Mouse (Mus musculus) MEL (cell line): ENCODE measurements around the gene Sqor. TPM values are rescaled to one million over a fixed set of nuclear protein-coding genes. Genes with fewer than 3 reads are reported as not detected.
A peak's percentile ranks its signal among the peaks of the same experiment; 100 is the strongest.

Experiments
- DNase-seq: peaks from one replicate; pipeline ENCODE4 v3.0.0; 2011; ENCODE audit warnings: low read depth, low spot score
- H3K27ac ChIP-seq: 2 replicates; pipeline ENCODE4 v1.5.1; 2012; ENCODE audit warnings: low read depth, mild to moderate bottlenecking, control low read depth, low read length, moderate library complexity; ENCODE audit not compliant: control insufficient read depth
- H3K27me3 ChIP-seq, 2 experiments: fragments of 150-350 bp in 1 of 2; sonication (generic) in 1 of 2; 2 replicates each; pipeline ENCODE4 v1.6.1; 2012; ENCODE audit warnings: low read length in 2 of 2, mild to moderate bottlenecking in 2 of 2, improper control_type of control experiment in 1 of 2, moderate library complexity in 1 of 2; ENCODE audit not compliant: insufficient read depth in 2 of 2, control insufficient read depth in 1 of 2
- H3K36me3 ChIP-seq, 2 experiments: 2 replicates each; pipeline ENCODE4 v1.6.1; 2012 to 2014; ENCODE audit warnings: low read length in 2 of 2, improper control_type of control experiment in 1 of 2, inconsistent platforms in 1 of 2, mild to moderate bottlenecking in 1 of 2; ENCODE audit not compliant: insufficient read depth in 2 of 2, control insufficient read depth in 1 of 2
- H3K4me1 ChIP-seq, 2 experiments: fragments of 150-350 bp in 1 of 2; sonication (generic) in 1 of 2; 2 replicates each; pipeline ENCODE4 v1.6.1; 2012; ENCODE audit warnings: low read length in 2 of 2, improper control_type of control experiment in 1 of 2, mild to moderate bottlenecking in 1 of 2; ENCODE audit not compliant: insufficient read depth in 2 of 2, control insufficient read depth in 1 of 2
- H3K4me3 ChIP-seq, 2 experiments: fragments of 150-350 bp in 1 of 2; sonication (generic) in 1 of 2; 2 replicates each; pipeline ENCODE4 v1.5.1; 2012; ENCODE audit warnings: low read depth in 2 of 2, low read length in 2 of 2, mild to moderate bottlenecking in 2 of 2, moderate library complexity in 2 of 2, control low read depth in 1 of 2, improper control_type of control experiment in 1 of 2; ENCODE audit not compliant: control insufficient read depth in 1 of 2, insufficient read depth in 1 of 2
- H3K79me2 ChIP-seq: 2 replicates; pipeline ENCODE4 v1.6.1; 2012; ENCODE audit warnings: mild to moderate bottlenecking, low read length, moderate library complexity; ENCODE audit not compliant: control insufficient read depth, poor library complexity, insufficient read depth
- H3K9ac ChIP-seq: 2 replicates; pipeline ENCODE4 v1.6.1; 2012; ENCODE audit warnings: low read depth, mild to moderate bottlenecking, control low read depth, low read length, moderate library complexity; ENCODE audit not compliant: control insufficient read depth, poor library complexity, severe bottlenecking
- H3K9me3 ChIP-seq: fragments of 150-350 bp; sonication (generic); replicated peaks from 2 replicates; pipeline ENCODE4 v1.6.1; 2012; ENCODE audit warnings: mild to moderate bottlenecking, low read length, improper control_type of control experiment, moderate library complexity; ENCODE audit not compliant: insufficient read depth
- BHLHE40 ChIP-seq: IDR thresholded peaks from 2 replicates; pipeline ENCODE4 v1.6.1; 2012; ENCODE audit warnings: low read depth, mild to moderate bottlenecking, inconsistent platforms, low read length, improper control_type of control experiment, borderline replicate concordance
- CTCF ChIP-seq, 3 experiments: IDR thresholded peaks in 2 of 3; conservative IDR thresholded peaks in 1 of 3; 2 replicates each; pipeline ENCODE4 v1.5.1; 2011 to 2012; ENCODE audit warnings: low read length in 3 of 3, low read depth in 2 of 3, mild to moderate bottlenecking in 2 of 3, improper control_type of control experiment in 1 of 3, inconsistent platforms in 1 of 3, mixed read lengths in 1 of 3, moderate library complexity in 1 of 3; ENCODE audit not compliant: control insufficient read depth in 1 of 3, insufficient read depth in 1 of 3, poor library complexity in 1 of 3, severe bottlenecking in 1 of 3
- E2F4 ChIP-seq: IDR thresholded peaks from 2 replicates; pipeline ENCODE4 v1.6.1; 2011; ENCODE audit warnings: low read depth, low read length, improper control_type of control experiment, borderline replicate concordance
- EP300 ChIP-seq, 2 experiments: IDR thresholded peaks; 2 replicates each; pipeline ENCODE4 v1.6.1; 2011; ENCODE audit warnings: improper control_type of control experiment in 2 of 2, low read length in 2 of 2, low read depth in 1 of 2, mild to moderate bottlenecking in 1 of 2
- ETS1 ChIP-seq: IDR thresholded peaks from 2 replicates; pipeline ENCODE4 v1.6.1; 2012; ENCODE audit warnings: low read depth, mild to moderate bottlenecking, inconsistent platforms, low read length, improper control_type of control experiment, moderate library complexity
- GABPA ChIP-seq: IDR thresholded peaks from 2 replicates; pipeline ENCODE4 v1.6.1; 2012; ENCODE audit warnings: low read depth, mild to moderate bottlenecking, inconsistent platforms, low read length, improper control_type of control experiment, moderate library complexity
- JUND ChIP-seq: IDR thresholded peaks from 2 replicates; pipeline ENCODE4 v1.6.1; 2011; ENCODE audit warnings: low read depth, mild to moderate bottlenecking, improper control_type of control experiment, low read length
- MAZ ChIP-seq: IDR thresholded peaks from 2 replicates; pipeline ENCODE4 v1.6.1; 2012; ENCODE audit warnings: low read depth, mild to moderate bottlenecking, inconsistent platforms, low read length, improper control_type of control experiment
- MEF2A ChIP-seq: IDR thresholded peaks from 2 replicates; pipeline ENCODE4 v1.6.1; 2014; ENCODE audit warnings: low read depth, mild to moderate bottlenecking, inconsistent platforms, low read length, improper control_type of control experiment; ENCODE audit not compliant: poor library complexity, insufficient replicate concordance, severe bottlenecking; ENCODE audit errors: extremely low read depth
- MXI1 ChIP-seq: IDR thresholded peaks from 2 replicates; pipeline ENCODE4 v1.6.1; 2011; ENCODE audit warnings: mild to moderate bottlenecking, low read depth, low read length, improper control_type of control experiment
- MYB ChIP-seq: IDR thresholded peaks from 2 replicates; pipeline ENCODE4 v1.6.1; 2011; ENCODE audit warnings: mild to moderate bottlenecking, low read depth, low read length, improper control_type of control experiment
- NELFE ChIP-seq: IDR thresholded peaks from 2 replicates; pipeline ENCODE4 v1.6.1; 2011; ENCODE audit warnings: low read depth, low read length, improper control_type of control experiment
- NRF1 ChIP-seq: IDR thresholded peaks from 2 replicates; pipeline ENCODE4 v1.6.1; 2014; ENCODE audit warnings: low read depth, mild to moderate bottlenecking, inconsistent platforms, low read length, improper control_type of control experiment, moderate library complexity; ENCODE audit not compliant: poor library complexity, insufficient read depth, severe bottlenecking
- POLR2AphosphoS2 ChIP-seq: IDR thresholded peaks from 2 replicates; pipeline ENCODE4 v1.6.1; 2011; ENCODE audit warnings: low read length, improper control_type of control experiment
- RCOR1 ChIP-seq: IDR thresholded peaks from 2 replicates; pipeline ENCODE4 v1.6.1; 2012; ENCODE audit warnings: low read depth, mild to moderate bottlenecking, inconsistent platforms, low read length, improper control_type of control experiment
- SMC3 ChIP-seq: IDR thresholded peaks from 2 replicates; pipeline ENCODE4 v1.6.1; 2011; ENCODE audit warnings: low read depth, low read length, improper control_type of control experiment
- TAL1 ChIP-seq: IDR thresholded peaks from 2 replicates; pipeline ENCODE4 v1.6.1; 2012; ENCODE audit warnings: mild to moderate bottlenecking, inconsistent platforms, low read length, moderate library complexity, mixed read lengths
- TBP ChIP-seq: IDR thresholded peaks from 2 replicates; pipeline ENCODE4 v1.8.0; 2011; ENCODE audit warnings: low read depth, low read length, improper control_type of control experiment
- USF1 ChIP-seq: IDR thresholded peaks from 2 replicates; pipeline ENCODE4 v1.6.1; 2014; ENCODE audit warnings: low read depth, mild to moderate bottlenecking, inconsistent platforms, low read length, improper control_type of control experiment, moderate library complexity
- ZKSCAN1 ChIP-seq: IDR thresholded peaks from 2 replicates; pipeline ENCODE4 v1.6.1; 2012; ENCODE audit warnings: low read depth, mild to moderate bottlenecking, inconsistent platforms, low read length, improper control_type of control experiment, moderate library complexity
- ZMIZ1 ChIP-seq: IDR thresholded peaks from 2 replicates; pipeline ENCODE4 v1.6.1; 2012; ENCODE audit warnings: low read depth, mild to moderate bottlenecking, inconsistent platforms, low read length, improper control_type of control experiment, moderate library complexity
- ZNF384 ChIP-seq: IDR thresholded peaks from 2 replicates; pipeline ENCODE4 v1.6.1; 2012; ENCODE audit warnings: low read depth, mild to moderate bottlenecking, inconsistent platforms, low read length, improper control_type of control experiment
- polyA plus RNA-seq, 2 experiments: library from polyadenylated mRNA; stranded (reverse) in 1 of 2; unstranded in 1 of 2; fragments of >175 nt in 1 of 2; fragments of >200 nt in 1 of 2; gene quantifications; 2 replicates each; pipeline versions ENCODE4 v1.2.1 to v1.2.4; 2012; ENCODE audit warnings: low replicate concordance in 2 of 2, low read depth in 1 of 2; ENCODE audit not compliant: insufficient read length in 2 of 2, insufficient read depth in 1 of 2, missing spikeins in 1 of 2
- total RNA-seq: library from RNA; depleted of rRNA; stranded (reverse); fragments of 300-350 nt; gene quantifications from 2 replicates; pipeline ENCODE4 v1.2.3, GENCODE M21; 2012

Gene Sqor
- total and polyA plus RNA-seq, 3 experiments = 2.2 to 3.3 TPM; not detected in 1

DNA sequence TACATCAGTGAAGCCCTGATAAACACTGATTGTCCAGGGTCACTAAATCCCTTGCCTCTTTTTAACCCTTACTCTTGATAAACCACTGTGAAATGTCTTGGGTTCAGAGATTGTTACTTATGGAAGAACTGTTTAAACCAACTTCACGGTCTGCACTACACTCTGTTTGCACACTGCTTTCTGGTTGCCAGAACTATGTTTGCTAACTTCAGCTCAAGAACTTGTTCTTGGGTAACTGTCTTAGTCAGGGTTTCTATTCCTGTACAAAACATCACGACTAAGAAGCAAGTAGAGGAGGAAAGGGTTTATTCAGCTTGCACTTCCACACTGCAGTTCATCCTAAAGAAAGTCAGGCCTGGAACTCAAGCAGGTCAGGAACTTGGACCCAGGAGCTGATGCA lies 56.2 kb downstream of the Sqor start:
- H3K36me3 ChIP-seq = no peaks in the 10 kb centered on the region
- DNase-seq = no peak
- no peak for TF ChIP-seq MEF2A
- no peak for TF ChIP-seq ZNF384
- TF ChIP-seq BHLHE40 = no peak
- no peak for TF ChIP-seq GABPA
- TF ChIP-seq NRF1 = no peak
- TF ChIP-seq E2F4 = no peak
- TF ChIP-seq, all 39 proteins: peak for 0
- H3K79me2 ChIP-seq = no peaks in the 10 kb centered on the region
- H3K27ac ChIP-seq = no peak overlapping the region
- no peaks in the 10 kb centered on the region for H3K9me3 ChIP-seq
- H3K27me3 ChIP-seq = no peaks in the 10 kb centered on the region
- H3K4me1 ChIP-seq = no peaks in the 10 kb centered on the region
- H3K4me3 ChIP-seq = no peak overlapping the region
- no peak overlapping the region for H3K9ac ChIP-seq

DNA sequence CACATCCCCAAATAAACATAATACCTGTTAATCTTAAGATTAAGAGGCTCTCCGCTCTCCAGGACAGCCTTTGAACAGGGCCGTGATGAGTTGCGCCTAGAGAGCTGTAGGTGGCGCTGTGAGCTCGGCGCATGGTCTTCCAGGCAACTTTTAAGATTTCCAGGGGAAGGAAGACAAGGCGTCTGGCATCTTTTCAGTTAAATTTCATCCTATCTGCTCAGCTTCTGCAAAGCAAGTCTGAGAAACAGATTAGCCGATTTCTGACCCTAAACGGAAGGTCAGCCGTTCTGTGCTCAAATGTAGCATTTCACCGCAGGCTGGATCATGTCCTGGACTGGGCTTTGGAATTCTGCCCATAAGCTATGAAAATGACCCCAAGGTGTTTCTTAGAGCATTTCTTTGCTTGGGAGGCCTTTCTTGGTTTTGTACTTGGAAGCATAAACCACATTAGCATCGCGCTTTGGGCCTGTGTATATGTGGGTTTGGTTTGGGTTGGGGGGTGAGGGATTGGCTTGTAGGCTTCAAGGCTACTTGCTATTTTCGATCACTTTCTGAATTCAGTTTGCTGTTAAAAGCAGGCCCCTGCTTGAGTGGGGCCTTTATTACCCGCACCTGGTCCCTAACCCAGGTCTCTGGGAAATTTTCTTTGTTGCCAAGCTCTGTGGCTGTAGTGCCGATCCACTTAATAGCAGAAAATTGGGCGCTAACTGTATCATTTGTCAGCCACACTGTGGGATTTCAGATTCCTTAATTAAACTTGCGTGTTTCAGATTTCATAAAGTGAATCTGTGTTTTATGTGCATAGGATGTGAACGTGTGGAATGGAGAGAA lies 60.6 kb downstream of the Sqor start:
- Histone ChIP-seq H3K4me3 (no peak overlapping the region), H3K9ac (no peak overlapping the region), H3K79me2 (no peaks in the 10 kb centered on the region), H3K9me3 (no peaks in the 10 kb centered on the region), H3K27ac (no peak overlapping the region), H3K4me1 (no peaks in the 10 kb centered on the region), H3K36me3 (no peaks in the 10 kb centered on the region), H3K27me3 (no peaks in the 10 kb centered on the region)
- TF ChIP-seq CTCF (IDR thresholded peaks at IDR 0.05 in 2 of 3, conservative IDR thresholded peaks at IDR 0.05 in 1 of 3; ENCODE audit: control insufficient read depth in 1 of 3, insufficient read depth in 1 of 3, low read depth in 2 of 3, low read length in 3 of 3, poor library complexity in 1 of 3, severe bottlenecking in 1 of 3) = peak in 2 of 3 experiments; percentile 7 to 42; a peak in 2 of 6 replicates
- no peak for TF ChIP-seq TBP
- TF ChIP-seq EP300 (IDR thresholded peaks at IDR 0.05; ENCODE audit: low read depth in 1 of 2, low read length in 2 of 2) = no peak
- no peak for TF ChIP-seq ETS1
- no peak for DNase-seq

DNA sequence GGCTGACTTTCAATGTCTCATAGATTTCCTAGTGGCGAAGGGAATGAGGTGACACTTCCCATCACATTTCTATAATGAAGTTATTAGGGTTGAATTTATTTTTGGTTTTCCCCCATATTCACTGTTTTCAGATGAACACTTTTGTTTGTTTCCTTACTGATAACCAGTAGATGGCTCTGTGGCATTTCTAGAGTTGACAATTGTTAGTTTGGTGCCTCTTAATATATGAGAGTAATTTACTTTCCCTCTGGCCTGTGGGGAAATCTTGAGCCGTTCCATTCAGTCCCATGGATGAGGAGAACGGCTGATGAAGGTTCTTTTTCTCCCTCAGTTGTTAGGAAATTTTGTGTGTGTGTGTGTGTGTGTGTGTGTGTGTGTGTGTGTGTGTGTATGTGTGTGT lies 61.3 kb downstream of the Sqor start:
- no peaks in the 10 kb centered on the region for H3K27me3 ChIP-seq
- H3K27ac ChIP-seq = no peak overlapping the region
- H3K9me3 ChIP-seq = no peaks in the 10 kb centered on the region
- no peaks in the 10 kb centered on the region for H3K36me3 ChIP-seq
- H3K79me2 ChIP-seq = no peaks in the 10 kb centered on the region
- no peak for DNase-seq
- H3K9ac ChIP-seq = no peak overlapping the region
- no peak overlapping the region for H3K4me3 ChIP-seq
- no peaks in the 10 kb centered on the region for H3K4me1 ChIP-seq
- TF ChIP-seq MAZ (no peak), RCOR1 (no peak), TAL1 (no peak), JUND (no peak), ETS1 (no peak), NELFE (no peak), MXI1 (no peak), POLR2AphosphoS2 (no peak), SMC3 (no peak), MYB (no peak), USF1 (no peak), ZKSCAN1 (no peak), EP300 (IDR thresholded peaks at IDR 0.05; ENCODE audit: low read depth in 1 of 2, low read length in 2 of 2) (no peak), ZNF384 (no peak), ZMIZ1 (no peak)
